Mouse (Mus musculus) lung, postnatal 0 days (tissue): ENCODE measurements around the gene Usp28. TPM values are rescaled to one million over a fixed set of nuclear protein-coding genes. Genes with fewer than 3 reads are reported as not detected.
"Not testable (repeated sequence)": the region's sequence is repeated elsewhere in the genome, so short reads cannot be mapped to it uniquely, and the experiment has no call there.

Experiments used
- ATAC-seq: fragments of 200-750 bp; cut with Nextera tagmentation; 2 replicates; pipeline ENCODE4 v1.8.0; 2017; ENCODE audit warnings: moderate library complexity
- DNase-seq: peaks from one replicate; pipeline ENCODE4 v3.0.0-alpha.2; 2016; ENCODE audit warnings: low spot score
- H3K27ac ChIP-seq: fragments of 300-500 bp; sonication (generic); 2 replicates; pipeline ENCODE4 v1.5.1; 2014; ENCODE audit warnings: antibody characterized with exemption, mild to moderate bottlenecking, low read length, mixed read lengths
- H3K27me3 ChIP-seq: fragments of 300-500 bp; sonication (generic); replicated peaks from 2 replicates; pipeline ENCODE4 v1.6.1; 2014; ENCODE audit warnings: low read length, mixed read lengths; ENCODE audit not compliant: insufficient read depth
- H3K36me3 ChIP-seq: fragments of 300-500 bp; sonication (generic); 2 replicates; pipeline ENCODE4 v1.6.1; 2014; ENCODE audit warnings: low read length, mixed read lengths; ENCODE audit not compliant: insufficient read depth
- H3K4me1 ChIP-seq: fragments of 300-500 bp; sonication (generic); 2 replicates; pipeline ENCODE4 v1.6.1; 2014; ENCODE audit warnings: antibody characterized with exemption, low read depth, low read length, mixed read lengths; ENCODE audit not compliant: insufficient read depth
- H3K4me2 ChIP-seq: fragments of 300-500 bp; sonication (generic); replicated peaks from 2 replicates; pipeline ENCODE4 v1.6.1; 2014; ENCODE audit warnings: low read depth, mild to moderate bottlenecking, low read length, moderate library complexity, mixed read lengths
- H3K4me3 ChIP-seq: fragments of 300-500 bp; sonication (generic); 2 replicates; pipeline ENCODE4 v1.5.1; 2014; ENCODE audit warnings: low read depth, low read length
- H3K9ac ChIP-seq: fragments of 300-500 bp; sonication (generic); replicated peaks from 2 replicates; pipeline ENCODE4 v1.6.1; 2014; ENCODE audit warnings: low read depth, mild to moderate bottlenecking
- H3K9me3 ChIP-seq: fragments of 300-500 bp; sonication (generic); 2 replicates; pipeline ENCODE4 v1.6.1; 2016; ENCODE audit warnings: low read length, mixed read lengths
- CTCF ChIP-seq: IDR thresholded peaks from 2 replicates; pipeline ENCODE4 v1.5.1; 2016; ENCODE audit warnings: antibody characterized with exemption, mild to moderate bottlenecking
- EP300 ChIP-seq: IDR thresholded peaks from 2 replicates; pipeline ENCODE4 v1.6.1; 2016; ENCODE audit warnings: antibody characterized with exemption, mild to moderate bottlenecking, control low read depth
- WGBS: fragments of 180-500 bp; shearing (Covaris S2); extraction: QIAGEN DNeasy Blood & Tissue Kit; methylation state at CpG from one replicate; pipeline ENCODE4 v1.1.7; 2014; 5-methylcytosine and 5-hydroxymethylcytosine counted together
- polyA plus RNA-seq: library from polyadenylated mRNA; unstranded; fragments of >200 nt; fragmentation: Nextera tagmentation; extraction: Ambion mirVana; gene quantifications from 2 replicates; pipeline ENCODE4 v1.2.1, GENCODE M21; 2015

Usp28 gene
- polyA plus RNA-seq, 1 experiment from 2014 or later, result 8.8 TPM

- no peaks in the 10 kb centered on the region for H3K36me3 ChIP-seq
- TF ChIP-seq EP300, result no peak
- peak; percentile 82 for TF ChIP-seq CTCF
- H3K4me1 ChIP-seq, result no peaks in the 10 kb centered on the region
- H3K4me2 ChIP-seq, result no peak overlapping the region
- no peaks in the 10 kb centered on the region for H3K27me3 ChIP-seq
- H3K9ac ChIP-seq, result no peak overlapping the region
- DNase-seq, result peak; percentile 66
- no peak overlapping the region for H3K4me3 ChIP-seq
- WGBS, result 33% methylated on average over 3 of the region's 3 CpGs
- H3K27ac ChIP-seq, result no peak overlapping the region
- H3K9me3 ChIP-seq, result no peaks in the 10 kb centered on the region
- no peak for ATAC-seq
Measured at GRCm38 (mm10) chr9:48972494-48972893, 12.7 kb upstream of the Usp28 start.

GRCm38 (mm10) chr9:48976661-48977355, 8.4 kb upstream of the Usp28 start:
- no peak overlapping the region for H3K4me2 ChIP-seq
- no peak overlapping the region for H3K27ac ChIP-seq
- no peaks in the 10 kb centered on the region for H3K27me3 ChIP-seq
- no peak for ATAC-seq
- no peak for DNase-seq
- 68% methylated on average over 6 of the region's 6 CpGs for WGBS
- H3K4me1 ChIP-seq, result no peaks in the 10 kb centered on the region
- H3K36me3 ChIP-seq, result no peaks in the 10 kb centered on the region
- no peak overlapping the region for H3K4me3 ChIP-seq
- no peak overlapping the region for H3K9ac ChIP-seq
- no peak for TF ChIP-seq EP300
- TF ChIP-seq CTCF, result no peak
- no peaks in the 10 kb centered on the region for H3K9me3 ChIP-seq

GRCm38 (mm10) chr9:48980371-48980770, 4.8 kb upstream of the Usp28 start:
- H3K4me3 ChIP-seq, result no peak overlapping the region
- 73% methylated on average over 5 of the region's 5 CpGs for WGBS
- no peaks in the 10 kb centered on the region for H3K36me3 ChIP-seq
- H3K9ac ChIP-seq, result no peak overlapping the region
- no peaks in the 10 kb centered on the region for H3K9me3 ChIP-seq
- no peak for DNase-seq
- TF ChIP-seq EP300 (no peak), CTCF (no peak)
- no peak for ATAC-seq
- no peak overlapping the region for H3K27ac ChIP-seq
- H3K4me1 ChIP-seq, result peaks cover 5% of the 10 kb centered on the region; the same call in 1 of the 2 replicates
- H3K4me2 ChIP-seq, result no peak overlapping the region
- no peaks in the 10 kb centered on the region for H3K27me3 ChIP-seq

GRCm38 (mm10) chr9:48980781-48981180, 4.4 kb upstream of the Usp28 start:
- no peak overlapping the region for H3K4me3 ChIP-seq
- 69% methylated on average over 3 of the region's 3 CpGs for WGBS
- H3K27me3 ChIP-seq, result no peaks in the 10 kb centered on the region
- H3K9ac ChIP-seq, result no peak overlapping the region
- H3K9me3 ChIP-seq, result no peaks in the 10 kb centered on the region
- H3K36me3 ChIP-seq, result no peaks in the 10 kb centered on the region
- ATAC-seq (no peak), DNase-seq (no peak)
- peaks cover 5% of the 10 kb centered on the region; the same call in 1 of the 2 replicates for H3K4me1 ChIP-seq
- H3K27ac ChIP-seq, result no peak overlapping the region
- H3K4me2 ChIP-seq, result no peak overlapping the region
- TF ChIP-seq CTCF (no peak), EP300 (no peak)

- Histone ChIP-seq H3K4me1 (peaks cover 5% of the 10 kb centered on the region; the same call in 1 of the 2 replicates), H3K27ac (no peak overlapping the region), H3K9me3 (no peaks in the 10 kb centered on the region), H3K27me3 (no peaks in the 10 kb centered on the region), H3K4me2 (no peak overlapping the region), H3K36me3 (no peaks in the 10 kb centered on the region), H3K9ac (no peak overlapping the region), H3K4me3 (no peak overlapping the region)
- ATAC-seq, result no peak
- no peak for DNase-seq
- TF ChIP-seq CTCF (no peak), EP300 (no peak)
Measured at GRCm38 (mm10) chr9:48981827-48982226, 3.3 kb upstream of the Usp28 start.

- H3K4me3 ChIP-seq, result not testable (repeated sequence)
Measured at GRCm38 (mm10) chr9:48983801-48984200, 1.4 kb upstream of the Usp28 start.

More at GRCm38 (mm10) chr9:48983801-48984200, 1.4 kb upstream of the Usp28 start:
- ATAC-seq, H3K36me3 ChIP-seq, H3K9me3 ChIP-seq, H3K4me2 ChIP-seq, H3K9ac ChIP-seq, H3K27me3 ChIP-seq, DNase-seq: not testable (repeated sequence)
- Histone ChIP-seq H3K4me1 (peaks cover 11% of the 10 kb centered on the region; the same call in 1 of the 2 replicates), H3K27ac (0 out of 2 replicates have a peak overlapping the region, but pooled peaks have one; percentile 90)
- 94% methylated on average over 6 of the region's 6 CpGs for WGBS
